Mouse (Mus musculus): ENCODE measurements around the gene Lmod1.
A peak's percentile ranks its signal among the peaks of the same experiment; 100 is the strongest.
"Not testable (repeated sequence)": the region's sequence is repeated elsewhere in the genome, so short reads cannot be mapped to it uniquely, and the experiment has no call there.

Lmod1 gene

GRCm38 (mm10) chr1:135361491-135361890, 36.9 kb downstream of the Lmod1 start:
- DNase-seq (ENCODE audit: extremely low spot score, low read depth, low spot score), result no peak

GRCm38 (mm10) chr1:135362115-135362514, 37.5 kb downstream of the Lmod1 start:
- DNase-seq (ENCODE audit: extremely low spot score, low read depth, low spot score), result no peak

- DNase-seq (ENCODE audit: extremely low spot score, low read depth, low spot score), result no peak
Measured at GRCm38 (mm10) chr1:135363446-135363845, 38.8 kb downstream of the Lmod1 start.

- no peak for DNase-seq (ENCODE audit: extremely low spot score, low read depth, low spot score)
Measured at GRCm38 (mm10) chr1:135366380-135366779, 41.8 kb downstream of the Lmod1 start.

- no peak for DNase-seq (ENCODE audit: extremely low spot score, low read depth, low spot score)
Measured at GRCm38 (mm10) chr1:135367005-135367404, 42.4 kb downstream of the Lmod1 start.

GRCm38 (mm10) chr1:135367595-135367994, 43.0 kb downstream of the Lmod1 start:
- DNase-seq (ENCODE audit: extremely low spot score, low read depth, low spot score), result no peak

GRCm38 (mm10) chr1:135368245-135368644, 43.6 kb downstream of the Lmod1 start:
- DNase-seq (ENCODE audit: extremely low spot score, low read depth, low spot score), result peak; percentile 91

GRCm38 (mm10) chr1:135368982-135369381, 44.4 kb downstream of the Lmod1 start:
- DNase-seq (ENCODE audit: extremely low spot score, low read depth, low spot score), result no peak

GRCm38 (mm10) chr1:135369415-135369814, 44.8 kb downstream of the Lmod1 start:
- no peak for DNase-seq (ENCODE audit: extremely low spot score, low read depth, low spot score)

- no peak for DNase-seq (ENCODE audit: extremely low spot score, low read depth, low spot score)
Measured at GRCm38 (mm10) chr1:135373171-135373677, 48.6 kb downstream of the Lmod1 start.

GRCm38 (mm10) chr1:135374175-135374867, 49.7 kb downstream of the Lmod1 start:
- no peak for DNase-seq (ENCODE audit: extremely low spot score, low read depth, low spot score)

- DNase-seq (ENCODE audit: extremely low spot score, low read depth, low spot score), result no peak
Measured at GRCm38 (mm10) chr1:135374868-135375581, 50.4 kb downstream of the Lmod1 start, which contains the start of gene Shisa4. Gene Shisa4, minus strand, starts transcription at chr1:135375237.

GRCm38 (mm10) chr1:135378576-135378975, 54.0 kb downstream of the Lmod1 start:
- DNase-seq (ENCODE audit: extremely low spot score, low read depth, low spot score), result no peak

- DNase-seq (ENCODE audit: extremely low spot score, low read depth, low spot score), result no peak
Measured at GRCm38 (mm10) chr1:135379048-135379447, 54.4 kb downstream of the Lmod1 start.

- DNase-seq (ENCODE audit: extremely low spot score, low read depth, low spot score), result no peak
Measured at GRCm38 (mm10) chr1:135380071-135380991, 55.7 kb downstream of the Lmod1 start.

GRCm38 (mm10) chr1:135381560-135381959, 57.0 kb downstream of the Lmod1 start:
- DNase-seq (ENCODE audit: extremely low spot score, low read depth, low spot score), result not testable (repeated sequence)

- no peak for DNase-seq (ENCODE audit: extremely low spot score, low read depth, low spot score)
Measured at GRCm38 (mm10) chr1:135384171-135384570, 59.6 kb downstream of the Lmod1 start.

- DNase-seq (ENCODE audit: extremely low spot score, low read depth, low spot score), result no peak
Measured at GRCm38 (mm10) chr1:135385161-135385560, 60.6 kb downstream of the Lmod1 start.

GRCm38 (mm10) chr1:135399466-135399865, 74.9 kb downstream of the Lmod1 start:
- no peak for DNase-seq (ENCODE audit: extremely low spot score, low read depth, low spot score)

- DNase-seq (ENCODE audit: extremely low spot score, low read depth, low spot score), result no peak
Measured at GRCm38 (mm10) chr1:135401452-135402110, 77.0 kb downstream of the Lmod1 start.

GRCm38 (mm10) chr1:135405356-135405755, 80.7 kb downstream of the Lmod1 start:
- no peak for DNase-seq (ENCODE audit: extremely low spot score, low read depth, low spot score)

Data from hindlimb bud, embryonic 11.5 days (tissue).